Mouse (Mus musculus) MEL-GATA-1-ER (cell line): ENCODE measurements around the gene Hcst.
A peak's percentile ranks its signal among the peaks of the same experiment; 100 is the strongest.

ENCODE experiments used
- DNase-seq: peaks from one replicate; pipeline ENCODE4 v3.0.0-alpha.2; 2012; ENCODE audit warnings: low read depth; ENCODE audit errors: extremely low read depth

Hcst gene

DNA sequence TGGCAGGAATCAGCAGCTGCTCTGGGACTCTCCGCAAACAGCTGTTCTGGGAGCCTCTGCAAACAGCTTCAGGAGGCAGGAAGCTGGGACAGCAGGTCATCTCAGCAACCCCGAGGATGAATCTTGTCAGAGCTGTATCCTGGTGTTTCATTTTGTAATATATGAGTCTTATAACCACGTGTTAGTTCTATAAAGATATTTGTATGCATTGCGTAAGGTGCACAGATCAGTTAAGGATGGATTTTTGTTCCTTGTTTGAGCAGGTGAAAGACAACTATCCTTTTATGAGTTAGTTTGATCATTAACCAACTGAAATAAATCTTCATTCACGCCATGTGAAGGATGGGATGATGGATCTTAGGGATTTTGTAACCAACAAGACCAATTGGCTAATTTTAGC lies 39.6 kb downstream of the Hcst start:
- DNase-seq = no peak

DNA sequence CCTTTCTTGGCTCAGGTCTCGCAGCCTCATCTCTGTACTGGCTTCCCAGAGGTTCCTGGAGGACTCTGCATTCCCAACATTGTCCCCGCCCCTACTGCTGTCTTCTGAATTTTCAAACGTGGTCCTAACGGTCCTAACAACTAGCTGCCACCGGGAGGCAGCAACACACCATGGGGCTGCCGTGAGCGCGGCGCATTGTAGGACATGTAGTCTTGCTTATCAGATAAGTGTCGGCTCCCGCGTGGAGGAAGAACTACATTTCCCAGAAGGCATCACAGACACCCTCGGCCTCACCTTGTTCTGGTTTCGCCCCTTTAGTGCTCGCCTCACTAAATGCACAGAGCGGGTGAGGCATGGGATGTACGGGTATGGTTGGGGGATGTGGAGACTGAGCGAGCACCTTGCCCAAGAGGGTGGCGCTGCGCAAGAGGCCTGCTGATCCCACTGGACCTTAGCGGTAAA lies 46.1 kb downstream of the Hcst start:
- DNase-seq = peak; percentile 94
